Mouse (Mus musculus) embryonic fibroblast, embryonic 13.5 days (primary cell): ENCODE measurements around the gene Lta.

Experiments used
- CTCF ChIP-seq: IDR thresholded peaks from 2 replicates; pipeline ENCODE4 v1.5.1; 2011; ENCODE audit warnings: mild to moderate bottlenecking, control low read depth, low read length, moderate library complexity, borderline replicate concordance; ENCODE audit not compliant: insufficient read depth
- POLR2A ChIP-seq: IDR thresholded peaks from 2 replicates; pipeline ENCODE4 v1.6.1; 2011; ENCODE audit warnings: low read depth, mild to moderate bottlenecking, control low read depth, low read length, moderate library complexity

DNA sequence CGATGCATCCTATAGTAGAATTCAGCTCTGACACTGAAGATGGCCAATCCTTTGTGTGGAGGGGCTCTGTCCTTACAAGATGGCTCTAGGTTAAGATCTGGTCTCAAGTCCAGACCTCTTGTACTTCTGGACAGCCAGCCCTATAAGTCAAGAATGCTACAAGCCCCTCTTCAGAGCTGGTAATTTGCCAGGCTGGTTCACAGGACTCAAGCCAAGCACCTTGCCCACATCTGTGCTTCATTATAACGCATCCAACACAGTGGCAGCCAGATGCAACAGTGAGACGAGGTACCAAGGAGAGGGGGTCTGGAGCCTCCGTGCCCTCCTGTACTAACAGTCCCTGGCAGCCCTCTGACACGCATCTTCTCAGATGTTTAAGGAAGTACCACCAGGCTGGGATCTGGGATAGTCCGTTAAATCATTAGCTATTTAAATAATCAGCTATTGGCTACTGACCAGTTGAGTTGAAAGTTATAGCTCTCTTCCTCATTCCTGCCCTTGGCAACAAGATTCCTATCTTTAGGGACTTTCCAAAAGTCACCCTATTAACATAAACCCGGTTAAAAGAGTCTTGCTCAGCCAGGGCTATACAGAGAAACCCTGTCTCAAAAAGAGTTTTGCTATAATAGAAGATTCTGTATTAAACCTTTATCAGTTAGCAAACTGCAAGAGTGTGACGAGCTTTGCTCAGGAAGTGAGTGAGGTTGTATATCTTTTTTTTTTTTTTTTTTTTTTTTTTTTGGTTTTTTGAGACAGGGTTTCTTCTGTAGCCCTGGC is 30.8 kb downstream of the Lta start:
- TF ChIP-seq CTCF (no peak), POLR2A (no peak)
